Mouse (Mus musculus) heart, embryonic 12.5 days (tissue): ENCODE measurements at regions not wholly inside any gene's neighbourhood (a gene's known extent, or its start where the extent isn't known, plus 50 kb on each side); places are given as distances from the start of the nearest gene placed in this dataset.
A peak's percentile ranks its signal among the peaks of the same experiment; 100 is the strongest.

ENCODE experiments used
- ATAC-seq: fragments of 200-750 bp; cut with Nextera tagmentation; 2 replicates; pipeline ENCODE4 v1.8.0; 2017; ENCODE audit warnings: moderate TSS enrichment, moderate library complexity; ENCODE audit not compliant: insufficient number of reproducible peaks, low FRiP score
- H3K27ac ChIP-seq: fragments of 300-500 bp; sonication (generic); 2 replicates; pipeline ENCODE4 v1.5.1; 2016; ENCODE audit warnings: mild to moderate bottlenecking, moderate library complexity; ENCODE audit not compliant: poor library complexity, severe bottlenecking
- H3K27me3 ChIP-seq: fragments of 300-500 bp; sonication (generic); replicated peaks from 2 replicates; pipeline ENCODE4 v1.6.1; 2016; ENCODE audit warnings: mild to moderate bottlenecking, moderate library complexity
- H3K36me3 ChIP-seq: fragments of 300-500 bp; sonication (generic); 2 replicates; pipeline ENCODE4 v1.6.1; 2016; ENCODE audit warnings: mild to moderate bottlenecking, moderate library complexity
- H3K4me1 ChIP-seq: fragments of 300-500 bp; sonication (generic); replicated peaks from 2 replicates; pipeline ENCODE4 v1.6.1; 2016; ENCODE audit warnings: mild to moderate bottlenecking
- H3K4me2 ChIP-seq: fragments of 300-500 bp; sonication (generic); 2 replicates; pipeline ENCODE4 v1.6.1; 2016; ENCODE audit warnings: mild to moderate bottlenecking, moderate library complexity
- H3K4me3 ChIP-seq: fragments of 300-500 bp; sonication (generic); 2 replicates; pipeline ENCODE4 v1.5.1; 2016; ENCODE audit warnings: mild to moderate bottlenecking
- H3K9ac ChIP-seq: fragments of 300-500 bp; sonication (generic); 2 replicates; pipeline ENCODE4 v1.6.1; 2016; ENCODE audit warnings: mild to moderate bottlenecking, moderate library complexity
- H3K9me3 ChIP-seq: fragments of 300-500 bp; sonication (generic); replicated peaks from 2 replicates; pipeline ENCODE4 v1.6.1; 2016; ENCODE audit warnings: mild to moderate bottlenecking, moderate library complexity
- WGBS: fragments of 180-500 bp; shearing (Covaris S2); methylation state at CpG from one replicate; pipeline ENCODE4 v1.1.7; 2016; 5-methylcytosine and 5-hydroxymethylcytosine counted together

- Histone ChIP-seq H3K4me2 (no peak overlapping the region), H3K27me3 (0 out of 2 replicates have a peak, but pooled peaks cover 13% of the 10 kb centered on the region), H3K4me1 (no peaks in the 10 kb centered on the region; the same call in 1 of the 2 replicates), H3K36me3 (no peaks in the 10 kb centered on the region), H3K4me3 (no peak overlapping the region), H3K9ac (no peak overlapping the region), H3K27ac (no peak overlapping the region), H3K9me3 (no peaks in the 10 kb centered on the region)
- 67% methylated on average over 4 of the region's 4 CpGs for WGBS
- no peak for ATAC-seq
Measured at GRCm38 (mm10) chr14:67602960-67603359, 1594.0 kb upstream of the Gulo start.

GRCm38 (mm10) chr14:67599734-67600133 is 1590.7 kb upstream of the Gulo start:
- WGBS = 23% methylated on average over 4 of the region's 4 CpGs
- Histone ChIP-seq H3K9ac (no peak overlapping the region), H3K36me3 (no peaks in the 10 kb centered on the region), H3K27me3 (0 out of 2 replicates have a peak, but pooled peaks cover 8% of the 10 kb centered on the region), H3K27ac (no peak overlapping the region), H3K4me3 (no peak overlapping the region), H3K4me2 (no peak overlapping the region), H3K4me1 (no peaks in the 10 kb centered on the region; the same call in 1 of the 2 replicates), H3K9me3 (no peaks in the 10 kb centered on the region)
- no peak for ATAC-seq

GRCm38 (mm10) chr14:67588627-67589026 is 1579.6 kb upstream of the Gulo start:
- Histone ChIP-seq H3K27me3 (no peaks in the 10 kb centered on the region), H3K9ac (no peak overlapping the region), H3K4me3 (no peak overlapping the region), H3K9me3 (no peaks in the 10 kb centered on the region), H3K4me2 (no peak overlapping the region), H3K36me3 (no peaks in the 10 kb centered on the region), H3K27ac (no peak overlapping the region), H3K4me1 (no peaks in the 10 kb centered on the region)
- 81% methylated on average over 11 of the region's 11 CpGs for WGBS
- ATAC-seq = no peak

- Histone ChIP-seq H3K4me2 (peak overlapping the region; percentile 43), H3K9me3 (no peaks in the 10 kb centered on the region), H3K4me1 (no peaks in the 10 kb centered on the region), H3K4me3 (no peak overlapping the region), H3K27ac (no peak overlapping the region), H3K27me3 (no peaks in the 10 kb centered on the region), H3K36me3 (no peaks in the 10 kb centered on the region), H3K9ac (no peak overlapping the region)
- no peak for ATAC-seq
- 54% methylated on average over 14 of the region's 14 CpGs for WGBS
Measured at GRCm38 (mm10) chr14:67584456-67585048, 1575.5 kb upstream of the Gulo start.

GRCm38 (mm10) chr14:67582201-67582782 is 1573.3 kb upstream of the Gulo start:
- H3K9me3 ChIP-seq = 0 out of 2 replicates have a peak, but pooled peaks cover 4% of the 10 kb centered on the region
- WGBS = 74% methylated on average over 8 of the region's 8 CpGs
- H3K4me3 ChIP-seq = no peak overlapping the region
- ATAC-seq = no peak
- H3K9ac ChIP-seq = no peak overlapping the region
- no peak overlapping the region for H3K4me2 ChIP-seq
- H3K36me3 ChIP-seq = no peaks in the 10 kb centered on the region
- no peak overlapping the region for H3K27ac ChIP-seq
- no peaks in the 10 kb centered on the region for H3K4me1 ChIP-seq
- no peaks in the 10 kb centered on the region for H3K27me3 ChIP-seq

GRCm38 (mm10) chr14:67574346-67574949 is 1565.4 kb upstream of the Gulo start:
- ATAC-seq = no peak
- WGBS = 73% methylated on average over 7 of the region's 7 CpGs
- H3K4me2 ChIP-seq = no peak overlapping the region

GRCm38 (mm10) chr14:67573451-67573995 is 1564.5 kb upstream of the Gulo start:
- Histone ChIP-seq H3K36me3 (no peaks in the 10 kb centered on the region), H3K27ac (no peak overlapping the region), H3K9me3 (no peaks in the 10 kb centered on the region), H3K4me1 (no peaks in the 10 kb centered on the region), H3K4me2 (no peak overlapping the region), H3K4me3 (no peak overlapping the region), H3K9ac (no peak overlapping the region), H3K27me3 (0 out of 2 replicates have a peak, but pooled peaks cover 8% of the 10 kb centered on the region)
- WGBS = 59% methylated on average over 12 of the region's 12 CpGs
- no peak for ATAC-seq

More at GRCm38 (mm10) chr14:67574346-67574949, 1565.4 kb upstream of the Gulo start:
- Histone ChIP-seq H3K4me3 (no peak overlapping the region), H3K36me3 (no peaks in the 10 kb centered on the region), H3K9me3 (0 out of 2 replicates have a peak, but pooled peaks cover 4% of the 10 kb centered on the region), H3K9ac (no peak overlapping the region), H3K27ac (no peak overlapping the region), H3K27me3 (0 out of 2 replicates have a peak, but pooled peaks cover 8% of the 10 kb centered on the region), H3K4me1 (no peaks in the 10 kb centered on the region)

GRCm38 (mm10) chr14:67569744-67570322 is 1560.8 kb upstream of the Gulo start:
- Histone ChIP-seq H3K9ac (no peak overlapping the region), H3K4me1 (no peaks in the 10 kb centered on the region), H3K9me3 (no peaks in the 10 kb centered on the region), H3K27ac (no peak overlapping the region), H3K36me3 (no peaks in the 10 kb centered on the region), H3K4me3 (no peak overlapping the region), H3K4me2 (no peak overlapping the region), H3K27me3 (0 out of 2 replicates have a peak, but pooled peaks cover 8% of the 10 kb centered on the region)
- no peak for ATAC-seq
- WGBS = 64% methylated on average over 17 of the region's 17 CpGs

- H3K4me2 ChIP-seq = no peak overlapping the region
- no peak for ATAC-seq
- no peak overlapping the region for H3K9ac ChIP-seq
- no peaks in the 10 kb centered on the region for H3K9me3 ChIP-seq
- no peaks in the 10 kb centered on the region for H3K4me1 ChIP-seq
- H3K36me3 ChIP-seq = no peaks in the 10 kb centered on the region
- no peak overlapping the region for H3K27ac ChIP-seq
- 0 out of 2 replicates have a peak, but pooled peaks cover 8% of the 10 kb centered on the region for H3K27me3 ChIP-seq
- WGBS = 52% methylated on average over 22 of the region's 22 CpGs
- H3K4me3 ChIP-seq = no peak overlapping the region
Measured at GRCm38 (mm10) chr14:67568896-67569743, 1560.1 kb upstream of the Gulo start.

- Histone ChIP-seq H3K4me2 (no peak overlapping the region), H3K36me3 (no peaks in the 10 kb centered on the region), H3K4me3 (no peak overlapping the region), H3K4me1 (no peaks in the 10 kb centered on the region), H3K9ac (no peak overlapping the region), H3K27me3 (no peaks in the 10 kb centered on the region), H3K27ac (no peak overlapping the region), H3K9me3 (no peaks in the 10 kb centered on the region)
- WGBS = 86% methylated on average over 7 of the region's 7 CpGs
- ATAC-seq = no peak
Measured at GRCm38 (mm10) chr14:67554897-67555296, 1545.9 kb upstream of the Gulo start.
